Mouse (Mus musculus) MN1 (cell line): ENCODE results near the gene Slc25a22.
"Not testable (repeated sequence)": the region's sequence is repeated elsewhere in the genome, so short reads cannot be mapped to it uniquely, and the experiment has no call there.

Experiments used
- DNase-seq: peaks from one replicate; pipeline ENCODE4 v3.0.0-alpha.2; 2016; ENCODE audit warnings: low spot score

Gene Slc25a22

DNA sequence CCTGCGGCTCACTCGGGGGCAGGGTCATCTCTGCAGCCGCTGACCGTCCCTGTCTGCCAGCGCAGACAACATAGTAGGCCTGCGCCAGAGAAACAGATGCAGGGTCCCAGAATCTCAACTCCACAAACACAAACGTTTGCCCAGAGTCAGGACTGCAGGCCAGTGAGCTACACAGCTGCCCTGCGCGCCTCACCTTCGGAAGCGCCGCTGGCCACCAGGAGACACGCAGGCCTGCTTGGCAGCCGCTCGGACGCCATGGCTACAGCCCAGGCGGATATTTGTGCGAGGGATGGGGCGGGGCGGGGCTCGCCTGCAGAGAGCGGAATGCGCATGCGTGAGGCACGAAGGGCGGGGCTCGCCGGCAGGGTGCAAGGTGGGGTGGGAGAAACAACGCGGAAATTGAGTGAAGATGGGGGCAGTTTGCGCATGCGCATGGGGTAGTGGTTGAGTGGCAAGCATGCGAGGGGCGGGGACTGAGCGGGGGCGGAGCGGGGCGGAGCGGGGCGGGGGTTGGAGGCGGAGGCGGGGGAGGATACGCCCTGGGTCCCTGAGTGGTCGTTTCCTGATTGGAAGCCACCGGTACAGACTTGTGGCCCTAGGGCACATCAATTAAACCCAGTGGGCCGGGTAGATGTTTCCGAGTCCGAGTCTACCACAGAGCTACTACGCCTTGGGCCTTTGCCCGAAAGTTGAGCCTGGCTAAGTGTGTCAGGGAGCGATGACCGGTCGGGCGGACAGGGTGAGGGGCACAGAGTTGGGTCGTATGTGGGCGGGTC is 23.7 kb downstream of the Slc25a22 start, which contains the start of gene Gatd1:
Gene Gatd1, minus strand, starts transcription at position 328 of the 776 bp plus-strand sequence.
- peak; percentile 99 for DNase-seq

DNA sequence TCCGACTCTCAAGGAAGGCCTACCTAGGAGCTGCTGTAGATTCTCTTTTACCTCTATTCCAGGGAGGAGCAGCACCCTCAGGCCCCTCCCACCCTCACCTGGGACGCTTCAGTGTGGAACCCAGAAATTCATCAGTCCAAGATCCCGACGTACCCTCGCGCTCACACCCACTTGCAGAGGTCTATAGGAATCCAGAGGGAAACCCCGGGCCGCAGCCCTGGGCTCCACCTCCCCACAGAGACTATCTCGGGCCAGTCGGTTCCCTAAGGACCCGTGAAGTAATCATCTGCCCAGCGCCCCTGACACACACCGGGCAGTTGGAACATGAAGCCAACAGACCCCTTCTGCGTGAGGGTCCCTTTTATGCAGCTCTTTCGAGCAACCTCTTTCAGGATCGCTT is 24.4 kb downstream of the Slc25a22 start:
- peak; percentile 60 for DNase-seq

DNA sequence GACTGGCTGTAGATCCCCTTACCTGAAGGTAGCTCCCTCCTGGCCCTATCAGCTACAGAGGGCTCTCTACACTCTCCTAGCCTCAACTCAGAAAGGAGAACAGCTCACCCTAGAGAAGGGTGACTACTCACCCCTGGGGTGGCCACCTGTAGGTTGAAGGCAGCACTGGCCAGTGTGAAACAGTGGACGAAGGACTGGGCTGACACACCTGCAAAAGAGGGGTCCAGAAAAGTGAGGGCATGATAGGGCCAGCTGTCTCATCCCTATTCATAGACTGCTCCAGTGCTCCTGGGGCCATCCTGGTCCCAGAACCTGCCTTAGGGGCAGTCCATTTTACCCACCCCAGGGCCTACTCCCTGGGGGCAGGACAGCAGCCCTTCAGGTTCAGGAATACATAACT is 26.0 kb downstream of the Slc25a22 start:
- DNase-seq, result no peak

DNA sequence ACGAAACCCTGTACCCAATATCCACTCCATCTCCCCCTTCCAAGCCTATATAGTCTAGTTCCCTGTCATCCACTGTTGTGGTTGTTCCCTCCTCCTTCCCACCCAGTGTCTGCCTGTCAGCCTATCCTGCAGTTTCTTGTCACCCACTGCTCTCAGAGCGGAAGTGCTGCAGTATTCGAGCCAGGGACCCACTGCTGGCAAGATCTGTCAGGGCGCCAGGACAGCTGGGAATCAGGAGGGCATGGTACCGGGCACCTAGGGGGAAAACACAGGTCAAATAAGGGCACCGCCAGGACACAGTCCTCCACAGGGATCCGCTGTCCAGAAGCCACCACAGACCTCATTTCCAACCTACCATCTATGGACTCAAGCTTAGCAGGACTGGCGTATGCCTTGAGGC is 27.1 kb downstream of the Slc25a22 start:
- DNase-seq, result no peak

DNA sequence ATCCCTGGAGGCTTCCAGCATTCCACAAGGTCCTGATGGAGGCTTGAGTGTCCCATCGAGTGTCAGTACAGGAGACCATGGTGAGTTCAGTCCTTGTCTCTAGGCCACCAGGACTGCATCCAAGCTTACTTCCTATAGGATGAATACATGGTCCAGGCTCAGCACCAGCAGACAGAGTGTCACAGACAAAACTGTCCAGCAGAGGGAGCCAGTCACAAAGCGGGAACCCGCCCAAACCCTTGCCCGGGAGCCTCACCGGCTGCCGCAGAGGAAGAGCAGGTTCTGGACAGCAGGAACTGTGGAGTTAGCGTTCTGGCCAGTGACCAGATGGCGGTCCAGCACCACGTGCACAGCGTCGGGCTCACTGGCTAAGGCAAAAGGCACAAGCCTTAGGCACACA is 28.9 kb downstream of the Slc25a22 start:
- peak; percentile 91 for DNase-seq

DNA sequence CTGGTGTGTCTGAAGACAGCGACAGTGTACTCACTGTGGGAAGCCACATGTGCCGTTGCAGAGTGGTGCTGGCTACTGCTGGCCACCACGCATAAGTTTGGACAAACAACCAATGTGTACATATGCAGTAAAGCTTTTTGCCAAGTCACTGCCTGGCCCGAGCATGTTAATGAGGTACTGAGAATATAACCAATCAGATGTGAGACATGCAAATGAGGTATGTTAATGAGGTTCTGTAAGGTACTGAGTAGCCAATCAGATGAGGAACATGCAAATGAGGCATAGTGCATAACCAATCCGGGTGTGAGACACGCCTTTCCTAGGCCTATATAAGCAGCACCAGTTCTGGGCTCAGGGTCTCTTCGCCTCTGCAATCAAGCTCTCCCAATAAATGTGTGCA is 30.0 kb downstream of the Slc25a22 start:
- not testable (repeated sequence) for DNase-seq

DNA sequence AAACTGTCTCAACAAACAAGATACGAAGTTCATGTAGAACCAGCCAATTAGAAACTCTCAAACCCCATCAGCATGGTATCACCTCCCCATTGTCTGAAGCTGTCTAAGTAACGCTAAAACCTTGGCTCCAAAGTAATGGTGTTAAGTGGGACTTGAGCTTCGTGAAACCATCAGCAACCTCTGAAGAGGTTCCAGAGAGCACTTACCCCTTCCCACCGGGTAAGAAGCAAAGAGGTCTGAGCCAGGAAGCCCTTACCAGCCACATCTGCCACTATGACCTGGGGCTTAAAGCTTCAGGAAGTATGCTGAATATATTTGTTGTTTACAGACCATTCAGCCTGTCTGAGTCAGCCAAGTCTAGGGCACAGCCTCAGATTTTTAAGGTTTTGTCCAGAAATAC is 32.2 kb downstream of the Slc25a22 start:
- DNase-seq, result no peak

DNA sequence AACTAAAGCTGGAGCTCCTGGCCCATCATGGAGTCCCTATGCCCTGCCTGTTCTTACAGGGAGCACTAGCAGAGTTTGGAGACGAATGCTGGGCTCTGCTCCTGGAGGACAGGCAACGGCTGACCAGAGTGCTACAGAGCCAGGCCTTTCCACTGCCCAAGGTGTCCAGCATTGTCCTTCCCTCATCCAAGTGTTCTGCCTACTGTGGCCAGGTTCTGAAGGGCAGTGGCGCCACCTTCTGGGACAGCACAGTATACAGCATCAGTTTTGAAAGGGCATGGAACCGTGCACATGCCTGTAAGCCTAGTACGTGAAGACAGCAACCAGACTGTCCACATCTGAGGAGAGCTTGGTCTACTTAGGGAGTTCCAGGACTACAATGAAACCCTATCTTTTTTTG is 34.4 kb downstream of the Slc25a22 start:
- DNase-seq, result peak; percentile 75

DNA sequence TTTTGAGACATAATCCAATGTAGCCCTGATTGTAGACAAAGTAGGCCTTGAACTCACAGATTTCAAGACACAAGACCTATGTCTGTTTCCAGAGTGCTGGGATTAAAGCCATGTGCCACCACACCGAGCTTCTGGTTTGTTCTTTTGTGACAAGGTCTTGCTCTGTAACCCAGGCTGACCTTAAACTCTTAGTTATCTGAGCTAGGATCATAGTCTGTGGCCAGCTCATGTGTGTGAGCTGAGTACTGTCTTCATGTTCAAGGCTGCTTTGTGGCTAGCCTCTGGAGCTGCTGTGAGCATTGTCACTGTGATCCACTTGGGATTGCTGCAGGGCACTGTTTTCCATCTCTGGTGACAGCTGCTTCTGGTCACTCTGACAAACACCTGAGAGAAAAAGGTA is 42.3 kb downstream of the Slc25a22 start:
- no peak for DNase-seq

DNA sequence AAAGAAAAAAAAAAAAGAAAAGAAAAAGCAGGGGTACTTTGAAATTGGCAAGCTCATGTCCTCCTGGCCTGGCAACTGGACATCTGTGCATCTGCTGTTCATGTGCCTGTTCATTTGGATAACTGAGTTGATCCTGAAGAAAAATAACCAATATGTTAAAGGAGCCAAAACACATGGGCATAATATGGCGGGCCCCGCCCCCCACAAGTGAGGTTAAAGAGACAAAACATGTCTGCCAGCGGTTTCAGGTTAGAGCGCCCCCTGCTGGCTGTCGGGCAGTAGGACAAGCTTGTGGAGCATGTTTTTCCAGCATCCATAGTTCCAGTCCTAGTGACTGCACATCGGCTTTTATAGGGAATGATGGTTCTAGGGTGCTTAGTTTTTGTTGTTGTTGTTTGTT is 42.9 kb downstream of the Slc25a22 start:
- peak; percentile 62 for DNase-seq

DNA sequence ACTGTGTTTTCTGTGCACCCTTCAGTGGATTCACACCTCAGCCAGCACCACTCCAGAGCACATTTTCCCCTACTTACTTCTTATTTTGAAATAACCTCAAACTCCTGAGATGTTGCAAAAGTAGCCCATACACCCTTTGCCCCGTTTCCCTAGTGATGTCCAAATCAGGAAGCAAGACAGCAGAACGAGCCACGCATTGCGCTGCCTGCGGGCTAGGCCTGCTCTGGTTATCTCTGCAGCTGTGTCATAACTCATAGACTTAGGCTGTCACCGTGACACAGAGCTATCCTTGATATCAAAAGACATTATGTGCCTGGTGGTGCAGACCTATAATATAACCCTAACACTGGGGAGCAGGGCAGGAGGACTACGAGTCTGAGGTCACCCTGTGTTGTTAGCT is 43.5 kb downstream of the Slc25a22 start:
- DNase-seq, result no peak

DNA sequence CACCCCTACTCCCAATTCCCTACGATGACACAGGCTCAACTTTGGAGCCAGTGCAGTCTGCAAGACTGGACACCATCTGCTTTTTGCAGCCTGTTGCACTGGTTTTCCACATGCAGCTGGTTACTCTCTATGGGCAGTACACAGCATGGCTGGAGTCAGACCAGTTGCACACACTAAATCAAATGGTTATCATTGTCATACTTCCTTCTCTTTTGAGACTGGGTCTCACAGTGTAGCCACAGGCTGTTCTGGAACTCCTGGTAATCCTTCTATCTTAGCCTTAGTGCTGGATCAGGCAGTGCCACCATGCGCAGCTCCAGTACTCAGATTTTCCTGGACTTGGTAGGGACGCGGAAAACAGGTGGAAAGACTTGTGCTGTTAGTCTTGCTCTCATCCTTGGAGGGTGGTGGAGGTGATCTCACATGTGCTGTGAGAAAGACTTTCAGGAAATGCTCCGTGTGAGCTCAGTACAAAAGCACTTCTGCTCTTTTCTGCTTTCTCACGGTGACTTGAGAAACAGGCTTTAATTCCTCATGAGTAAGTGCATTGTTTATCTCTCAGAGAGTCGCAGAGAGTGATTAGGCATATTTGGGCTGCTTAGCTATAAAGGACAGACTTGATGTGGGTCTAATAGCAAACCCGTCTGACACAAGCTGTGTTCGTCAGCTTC is 45.0 kb downstream of the Slc25a22 start:
- DNase-seq, result peak; percentile 53

DNA sequence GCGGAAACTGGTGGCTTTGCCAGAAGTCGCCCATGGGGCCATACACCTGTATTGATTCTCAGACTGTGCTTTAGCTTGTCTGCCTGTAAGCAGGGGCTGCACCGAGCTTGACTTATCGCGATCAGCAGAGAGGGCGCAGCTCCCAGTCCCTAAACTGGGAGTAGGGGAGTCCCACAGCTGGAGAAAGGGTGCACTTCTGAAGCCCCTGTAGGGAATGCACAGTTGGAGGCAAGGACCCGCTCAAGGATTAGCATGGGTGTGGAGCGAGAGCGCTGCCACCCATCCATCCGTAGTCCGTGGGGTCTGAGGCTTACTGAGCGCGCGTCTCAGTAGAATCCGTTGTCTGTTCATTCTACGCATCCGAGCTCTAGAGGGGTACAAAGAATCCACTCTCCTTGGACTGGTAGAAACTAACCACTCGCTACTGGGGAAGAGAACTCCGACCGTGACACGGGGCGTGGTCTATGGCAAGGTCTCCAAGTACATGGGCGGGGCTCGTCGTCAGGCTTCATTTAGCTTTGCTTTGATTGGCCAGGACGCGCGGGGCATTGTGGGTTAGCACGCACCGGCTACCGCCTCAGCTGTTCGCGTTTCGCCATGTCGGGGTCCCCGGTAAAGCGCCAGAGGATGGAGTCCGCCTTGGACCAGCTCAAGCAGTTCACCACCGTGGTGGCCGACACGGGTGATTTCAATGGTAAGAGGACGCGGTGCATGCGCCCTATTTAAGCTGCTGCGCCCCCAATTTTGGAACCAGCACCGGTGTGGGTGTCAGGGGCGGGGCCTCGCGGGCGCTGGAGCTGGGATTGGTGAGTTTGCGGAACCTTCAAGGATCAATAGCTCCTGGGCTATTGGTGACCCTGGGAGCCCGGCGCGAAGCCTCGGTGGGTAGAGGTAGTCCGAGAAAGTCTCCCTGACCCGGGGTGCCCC is 45.8 kb downstream of the Slc25a22 start, which contains the start of gene Taldo1:
Gene Taldo1, plus strand, starts transcription at position 575 of the 927 bp plus-strand sequence.
- DNase-seq, result peak; percentile 95

DNA sequence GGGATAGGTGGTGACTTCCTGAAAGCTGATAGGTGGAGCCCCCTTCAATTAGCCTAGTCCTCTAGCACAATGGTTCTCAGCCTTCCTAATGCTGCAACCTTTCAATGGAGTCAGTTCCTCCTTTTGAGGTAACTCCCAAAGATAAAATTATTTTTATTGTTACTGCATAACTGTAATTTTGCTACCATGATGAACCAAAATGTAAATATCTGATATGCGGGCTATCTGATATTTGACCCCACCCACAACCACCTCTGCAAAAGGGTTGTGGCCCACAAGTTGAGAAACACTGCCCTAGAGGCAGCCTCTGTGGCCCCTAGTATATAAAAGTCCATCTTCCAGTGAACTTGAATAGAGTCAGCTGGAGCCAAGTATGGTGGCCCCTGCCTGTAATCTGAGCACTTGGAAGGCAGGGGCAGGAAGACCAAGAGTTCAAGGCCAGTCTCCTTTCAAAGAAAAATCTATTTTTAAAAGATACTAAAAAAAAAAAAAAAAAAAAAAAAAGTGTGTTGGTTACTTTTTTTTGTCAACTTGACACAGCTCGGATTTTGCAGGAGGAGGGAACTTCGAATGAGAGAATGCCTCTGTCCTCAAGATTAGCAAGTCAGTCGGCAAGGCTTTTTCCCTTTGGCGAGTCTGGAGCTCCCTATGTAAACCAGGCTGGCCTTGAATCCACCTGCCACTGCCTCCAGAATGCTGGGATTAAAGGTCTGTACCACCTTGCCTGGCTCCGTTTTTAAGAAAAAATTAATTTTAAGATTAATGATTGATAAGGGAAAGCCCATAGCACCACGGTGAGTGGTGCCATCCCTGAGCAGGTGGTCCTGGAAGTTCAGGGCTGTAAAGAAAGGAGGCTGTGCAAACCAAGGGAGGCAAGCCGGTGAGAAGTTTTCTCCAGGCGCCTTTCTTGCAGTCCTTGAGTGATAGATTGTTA is 47.1 kb downstream of the Slc25a22 start:
- no peak for DNase-seq

DNA sequence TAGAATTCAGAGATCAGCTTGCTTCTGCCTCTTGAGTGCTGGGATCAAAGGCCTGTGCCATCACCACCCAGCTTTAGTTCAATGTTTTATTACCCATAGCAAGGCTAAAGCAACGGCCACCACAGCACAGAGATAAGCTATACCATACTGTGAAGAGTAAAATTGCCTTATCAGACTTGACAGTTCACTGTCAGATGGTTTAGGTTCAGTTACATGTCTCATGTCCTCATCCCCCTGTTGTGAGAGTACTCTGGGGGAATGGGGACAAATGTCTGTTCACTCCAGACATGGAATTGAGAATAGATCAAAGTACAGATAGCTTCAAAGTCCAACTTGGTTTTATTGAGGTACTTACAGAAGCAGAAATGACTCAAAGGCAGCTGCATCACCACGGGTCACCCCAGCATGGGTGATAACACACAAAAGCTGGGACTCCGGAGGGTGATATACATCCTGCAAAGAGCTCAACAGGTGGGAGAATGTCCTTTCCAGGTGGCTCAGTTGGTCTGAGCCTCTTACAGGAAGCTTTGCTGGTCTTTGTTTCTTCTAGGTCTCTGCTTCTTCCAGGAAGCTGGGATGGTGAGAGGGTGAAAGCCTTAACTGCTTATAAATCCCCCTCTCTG is 49.1 kb downstream of the Slc25a22 start:
- DNase-seq, result no peak

DNA sequence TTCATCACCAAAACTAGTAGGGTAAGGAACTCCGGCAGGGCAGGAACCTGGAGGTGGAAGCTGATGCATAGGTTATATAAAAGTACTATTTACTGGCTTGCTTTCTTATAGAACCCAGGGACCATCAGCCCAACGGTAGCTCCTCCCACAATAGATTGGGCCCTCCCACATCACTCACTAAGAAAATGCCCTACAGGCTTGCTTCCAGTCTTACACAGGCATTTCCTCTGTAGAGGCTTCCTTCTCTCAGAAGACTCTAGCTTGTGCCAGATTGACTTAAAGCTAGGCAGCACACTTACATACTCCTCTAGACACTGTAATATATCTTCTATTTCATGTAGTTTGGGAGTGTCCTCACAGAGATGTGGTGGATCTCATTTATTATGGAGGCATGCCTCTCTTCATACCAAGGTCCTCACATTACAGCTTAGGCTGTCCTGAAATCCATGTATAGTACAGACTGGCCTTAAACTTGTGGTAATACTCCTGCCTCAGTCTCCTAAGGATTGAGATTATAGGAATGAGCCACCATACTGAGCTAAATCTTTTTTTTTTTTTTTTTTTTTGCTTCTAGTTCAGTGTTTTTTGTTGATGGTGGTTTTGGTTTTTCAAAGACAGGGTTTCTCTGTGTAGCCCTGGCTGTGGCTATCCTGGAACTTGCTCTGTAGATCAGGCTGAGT is 49.7 kb downstream of the Slc25a22 start:
- no peak for DNase-seq

DNA sequence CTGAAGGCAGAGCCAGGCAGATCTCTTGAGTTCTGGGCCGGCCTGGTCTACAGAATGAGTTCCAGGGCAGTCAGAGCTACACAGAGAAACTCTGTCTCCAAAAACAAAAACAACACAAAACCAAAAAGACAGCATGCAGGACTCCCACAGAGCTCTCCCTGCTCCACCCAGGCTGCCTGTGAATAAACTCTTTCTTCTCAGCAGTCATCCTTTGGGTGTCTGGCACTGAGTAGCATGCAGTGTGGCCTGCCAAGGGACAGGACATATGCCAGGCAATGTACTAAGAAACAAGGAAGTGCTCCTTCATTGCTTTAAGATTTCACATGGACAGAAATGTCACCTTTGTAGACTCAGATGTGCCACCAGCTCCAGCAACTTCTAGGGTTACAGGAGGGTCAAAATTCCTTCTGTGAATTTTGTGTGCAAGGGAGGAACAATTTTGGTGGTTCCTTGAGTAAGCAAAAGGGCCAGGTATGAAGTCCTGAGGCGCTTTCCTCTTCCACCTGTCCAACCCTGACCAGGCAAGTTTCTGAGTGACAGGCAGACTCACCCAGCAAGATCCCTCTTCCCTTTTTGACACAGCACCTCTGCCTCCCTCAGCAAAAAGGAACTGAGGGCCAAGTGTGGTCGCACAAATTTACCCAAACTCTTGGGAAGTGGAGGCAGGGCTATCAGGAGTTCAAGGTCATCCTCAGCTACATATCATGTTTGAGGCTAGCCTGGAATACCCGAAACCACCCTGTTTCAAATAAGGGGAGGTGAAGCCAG is 56.4 kb downstream of the Slc25a22 start:
- no peak for DNase-seq
